Mouse (Mus musculus) liver, adult 2 months (tissue): Measurements from ENCODE around the gene Cacna2d3.

Source experiments
- CTCF ChIP-seq: fragments of 200-500 bp; IDR thresholded peaks from 2 replicates; pipeline ENCODE4 v1.5.1; 2011; ENCODE audit warnings: low read depth, low read length, control low read depth
- POLR2A ChIP-seq: fragments of 200-500 bp; IDR thresholded peaks from 2 replicates; pipeline ENCODE4 v1.6.1; 2011; ENCODE audit warnings: low read length, control low read depth; ENCODE audit not compliant: insufficient read depth; ENCODE audit errors: extremely low read depth

- TF ChIP-seq CTCF, result no peak
- no peak for TF ChIP-seq POLR2A
These were observed 78.4 kb downstream of the Cacna2d3 start for GRCm38 (mm10) chr14:29643217-29643616.
